Mouse (Mus musculus) limb, embryonic 12.5 days (tissue): Measurements from ENCODE around the gene Reg4. TPM values are rescaled to one million over a fixed set of nuclear protein-coding genes. Genes with fewer than 3 reads are reported as not detected.

Experiments used
- ATAC-seq: fragments of 200-750 bp; cut with Nextera tagmentation; 2 replicates; pipeline ENCODE4 v1.8.0; 2017; ENCODE audit warnings: low read depth, moderate TSS enrichment; ENCODE audit not compliant: insufficient number of reproducible peaks, insufficient read depth, low FRiP score, low TSS enrichment
- H3K27ac ChIP-seq: fragments of 300-500 bp; sonication (generic); 2 replicates; pipeline ENCODE4 v1.5.1; 2016; ENCODE audit warnings: mild to moderate bottlenecking, moderate library complexity
- H3K27me3 ChIP-seq: fragments of 300-500 bp; sonication (generic); 2 replicates; pipeline ENCODE4 v1.6.1; 2016; ENCODE audit warnings: mild to moderate bottlenecking, moderate library complexity
- H3K36me3 ChIP-seq: fragments of 300-500 bp; sonication (generic); 2 replicates; pipeline ENCODE4 v1.6.1; 2016; ENCODE audit warnings: mild to moderate bottlenecking, moderate library complexity
- H3K4me1 ChIP-seq: fragments of 300-500 bp; sonication (generic); replicated peaks from 2 replicates; pipeline ENCODE4 v1.6.1; 2016
- H3K4me2 ChIP-seq: fragments of 300-500 bp; sonication (generic); 2 replicates; pipeline ENCODE4 v1.6.1; 2016; ENCODE audit warnings: mild to moderate bottlenecking, moderate library complexity
- H3K4me3 ChIP-seq: fragments of 300-500 bp; sonication (generic); replicated peaks from 2 replicates; pipeline ENCODE4 v1.5.1; 2016; ENCODE audit warnings: mild to moderate bottlenecking
- H3K9ac ChIP-seq: fragments of 300-500 bp; sonication (generic); replicated peaks from 2 replicates; pipeline ENCODE4 v1.6.1; 2016; ENCODE audit warnings: mild to moderate bottlenecking, moderate library complexity
- H3K9me3 ChIP-seq: fragments of 300-500 bp; sonication (generic); 2 replicates; pipeline ENCODE4 v1.6.1; 2016; ENCODE audit warnings: mild to moderate bottlenecking, moderate library complexity
- WGBS: fragments of 180-500 bp; shearing (Covaris S2); methylation state at CpG from one replicate; pipeline ENCODE4 v1.1.7; 2016; 5-methylcytosine and 5-hydroxymethylcytosine counted together
- polyA plus RNA-seq: library from polyadenylated mRNA; unstranded; fragments of >200 nt; fragmentation: Nextera tagmentation; extraction: Ambion mirVana; gene quantifications from 2 replicates; pipeline ENCODE4 v1.2.1, GENCODE M21; 2016

Gene Reg4
- polyA plus RNA-seq, 1 experiment from 2014 or later: not detected

DNA sequence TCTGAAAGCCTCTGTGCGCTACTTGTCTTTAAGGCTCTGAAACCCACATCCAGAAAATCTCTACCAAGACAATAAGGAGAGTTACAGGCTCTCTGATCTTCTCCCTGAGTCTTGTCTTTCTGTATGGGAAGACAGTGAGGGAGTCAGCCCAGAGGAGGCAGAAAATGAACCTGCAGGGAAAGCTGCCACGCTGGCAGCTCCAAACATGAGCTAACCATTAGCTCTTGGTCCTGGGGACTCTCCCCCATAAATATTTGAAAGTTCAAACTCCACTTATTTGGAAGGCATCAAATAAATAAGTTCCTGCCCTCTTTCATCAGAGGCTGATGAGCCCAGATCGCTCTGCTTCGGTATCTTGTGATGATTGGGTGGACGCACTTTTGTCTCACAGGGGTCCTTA is 61.2 kb downstream of the Reg4 start:
- H3K27me3 ChIP-seq: no peaks in the 10 kb centered on the region; the same call in 1 of the 2 replicates
- H3K4me1 ChIP-seq: peaks cover 20% of the 10 kb centered on the region
- no peak for ATAC-seq
- no peak overlapping the region for H3K9ac ChIP-seq
- H3K4me3 ChIP-seq: no peak overlapping the region
- H3K9me3 ChIP-seq: no peaks in the 10 kb centered on the region
- H3K36me3 ChIP-seq: no peaks in the 10 kb centered on the region
- no peak overlapping the region for H3K27ac ChIP-seq
- H3K4me2 ChIP-seq: no peak overlapping the region
- WGBS: 79% methylated on average over 5 of the region's 5 CpGs

Other genes starting within 250 kb of the Reg4 start
- gene Notch2, start 208.6 kb upstream of the Reg4 start, polyA plus RNA-seq: 35.7 and 41.6 TPM in 2 replicates
- not detected in 2 replicates for gene Adam30, start 61.5 kb upstream of the Reg4 start, polyA plus RNA-seq
- 2.9 and 3.0 TPM in 2 replicates for gene Hmgcs2, start 58.3 kb downstream of the Reg4 start, polyA plus RNA-seq
- 282 and 290 TPM in 2 replicates for gene Phgdh, start 117.8 kb downstream of the Reg4 start, polyA plus RNA-seq
- 8.9 and 9.6 TPM in 2 replicates for gene Zfp697, start 160.3 kb downstream of the Reg4 start, polyA plus RNA-seq
- 0.13 TPM in 1 of 2 replicates, not detected in the other for gene Gm4450, start 235.0 kb downstream of the Reg4 start, polyA plus RNA-seq